Mouse (Mus musculus): ENCODE results near the gene Slc22a19.
A peak's percentile ranks its signal among the peaks of the same experiment; 100 is the strongest.
"Not testable (repeated sequence)": the region's sequence is repeated elsewhere in the genome, so short reads cannot be mapped to it uniquely, and the experiment has no call there.

The Slc22a19 gene

GRCm38 (mm10) chr19:7711148-7711547, at the start of gene Slc22a19:
TSS of gene Slc22a19 (minus strand) at chr19:7711310.
- DNase-seq: no peak

GRCm38 (mm10) chr19:7753371-7753770, 42.3 kb upstream of the Slc22a19 start:
- not testable (repeated sequence) for DNase-seq

GRCm38 (mm10) chr19:7729543-7729942, 18.4 kb upstream of the Slc22a19 start:
- DNase-seq: peak in 1 of 2 experiments; percentile 4

GRCm38 (mm10) chr19:7693104-7693503, 18.0 kb downstream of the Slc22a19 start:
- DNase-seq: peak in 1 of 2 experiments; percentile 7

GRCm38 (mm10) chr19:7691259-7691658, 19.9 kb downstream of the Slc22a19 start:
- no peak for DNase-seq

GRCm38 (mm10) chr19:7687988-7688387, 23.1 kb downstream of the Slc22a19 start:
- DNase-seq: no peak

GRCm38 (mm10) chr19:7672033-7672432, 39.1 kb downstream of the Slc22a19 start:
- no peak for DNase-seq

GRCm38 (mm10) chr19:7648913-7649666, 62.0 kb downstream of the Slc22a19 start:
- no peak for DNase-seq

GRCm38 (mm10) chr19:7633786-7634185, 77.3 kb downstream of the Slc22a19 start:
- no peak for DNase-seq

GRCm38 (mm10) chr19:7633021-7633420, 78.1 kb downstream of the Slc22a19 start:
- no peak for DNase-seq

Data from lung, adult 18-20 months (tissue).